Mouse (Mus musculus): ENCODE results near the gene Dars. TPM values are rescaled to one million over a fixed set of nuclear protein-coding genes. Genes with fewer than 3 reads are reported as not detected.

Gene Dars
- polyA plus RNA-seq, 1 experiment from 2014 or later, result 58.1 TPM

DNA sequence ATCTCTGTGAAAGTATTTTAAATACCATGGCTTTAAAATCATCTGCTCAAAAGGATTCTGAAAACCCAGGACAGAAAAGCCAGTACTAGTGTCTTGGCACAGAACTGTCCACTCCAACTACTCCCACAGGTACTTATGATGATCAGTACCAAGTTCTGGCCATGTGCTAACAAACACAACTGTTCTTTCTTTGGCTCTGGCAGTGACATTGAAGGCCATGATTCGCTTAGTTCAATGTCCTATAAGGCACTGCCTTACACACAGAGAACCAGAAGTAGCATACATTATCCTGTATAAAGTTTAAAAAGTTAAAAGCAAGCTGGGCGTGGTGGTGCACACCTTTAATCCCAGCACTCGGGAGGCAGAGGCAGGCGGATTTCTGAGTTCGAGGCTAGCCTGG, 6.0 kb downstream of the Dars start:
- Histone ChIP-seq H3K4me3 (ENCODE audit: control insufficient read depth in 1 of 2, insufficient read depth in 1 of 2, low read depth in 1 of 2, low read length in 2 of 2) (no peak overlapping the region), H3K27me3 (ENCODE audit: control insufficient read depth, insufficient read depth, low read length) (no peaks in the 10 kb centered on the region), H3K9me3 (ENCODE audit: control insufficient read depth, low read length) (no peaks in the 10 kb centered on the region), H3K4me2 (ENCODE audit: low read length) (no peak overlapping the region), H3K27ac (replicated peaks in 1 of 2; ENCODE audit: control insufficient read depth in 1 of 2, insufficient read depth in 1 of 2, low read depth in 2 of 2, low read length in 2 of 2) (no peak overlapping the region), H3K4me1 (ENCODE audit: control insufficient read depth in 2 of 2, insufficient read depth in 2 of 2, low read length in 2 of 2) (no peaks in the 10 kb centered on the region), H3K9ac (ENCODE audit: low read length) (no peak overlapping the region), H3K36me3 (ENCODE audit: control insufficient read depth, insufficient read depth, low read length) (peaks cover 48% of the 10 kb centered on the region)
- 93% methylated on average over 5 of the region's 5 CpGs for WGBS
- ATAC-seq (ENCODE audit: insufficient number of reproducible peaks, insufficient read depth, low FRiP score, low read depth), result no peak

DNA sequence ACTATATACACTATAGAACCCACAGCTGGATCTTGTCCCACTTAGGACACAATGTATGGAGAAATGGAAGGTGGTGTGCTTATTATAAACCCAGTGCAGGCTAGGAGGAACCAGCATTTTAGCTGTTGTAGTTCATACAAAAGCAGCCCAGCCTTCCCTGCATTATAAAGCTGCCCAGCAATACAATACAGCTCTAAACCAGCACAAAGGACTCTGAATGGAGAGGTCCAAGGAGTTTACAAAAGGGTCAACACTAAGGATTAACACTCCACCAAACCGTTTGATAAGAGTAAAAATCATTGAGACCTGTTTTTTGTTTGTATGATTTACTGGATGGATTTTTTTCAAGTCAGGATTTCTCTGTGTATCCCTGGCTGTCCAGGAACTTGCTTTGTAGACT, 10.3 kb downstream of the Dars start:
- H3K27ac ChIP-seq (replicated peaks in 1 of 2; ENCODE audit: control insufficient read depth in 1 of 2, insufficient read depth in 1 of 2, low read depth in 2 of 2, low read length in 2 of 2), result no peak overlapping the region
- H3K4me3 ChIP-seq (ENCODE audit: control insufficient read depth in 1 of 2, insufficient read depth in 1 of 2, low read depth in 1 of 2, low read length in 2 of 2), result no peak overlapping the region
- H3K36me3 ChIP-seq (ENCODE audit: control insufficient read depth, insufficient read depth, low read length), result peaks cover 57% of the 10 kb centered on the region
- no peaks in the 10 kb centered on the region for H3K27me3 ChIP-seq (ENCODE audit: control insufficient read depth, insufficient read depth, low read length)
- no peak for ATAC-seq (ENCODE audit: insufficient number of reproducible peaks, insufficient read depth, low FRiP score, low read depth)
- H3K9ac ChIP-seq (ENCODE audit: low read length), result no peak overlapping the region
- WGBS, result 66% methylated on average over 1 of the region's 1 CpGs
- no peaks in the 10 kb centered on the region for H3K9me3 ChIP-seq (ENCODE audit: control insufficient read depth, low read length)
- H3K4me1 ChIP-seq (ENCODE audit: control insufficient read depth in 2 of 2, insufficient read depth in 2 of 2, low read length in 2 of 2), result no peaks in the 10 kb centered on the region
- H3K4me2 ChIP-seq (ENCODE audit: low read length), result no peak overlapping the region

DNA sequence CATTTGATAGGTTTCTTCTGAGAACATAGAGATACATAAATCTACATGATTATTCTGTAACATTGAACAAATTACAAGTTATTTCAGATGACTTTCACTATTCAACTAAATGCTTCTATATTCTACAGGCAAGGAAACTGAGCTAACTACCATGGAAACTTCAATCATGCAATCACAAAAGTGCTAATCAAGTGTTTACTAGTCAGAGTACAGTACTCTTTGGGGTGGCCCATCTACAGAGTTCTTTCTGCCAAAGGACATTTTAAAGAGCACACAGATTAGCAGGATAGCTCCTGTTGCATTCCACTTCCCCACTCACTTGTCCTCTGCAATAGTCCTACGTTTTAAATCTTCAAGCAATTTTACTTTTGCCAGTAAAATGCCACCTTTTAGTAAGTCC, 11.5 kb downstream of the Dars start:
- Histone ChIP-seq H3K27ac (replicated peaks in 1 of 2; ENCODE audit: control insufficient read depth in 1 of 2, insufficient read depth in 1 of 2, low read depth in 2 of 2, low read length in 2 of 2) (no peak overlapping the region), H3K4me1 (ENCODE audit: control insufficient read depth in 2 of 2, insufficient read depth in 2 of 2, low read length in 2 of 2) (no peaks in the 10 kb centered on the region), H3K4me2 (ENCODE audit: low read length) (no peak overlapping the region), H3K36me3 (ENCODE audit: control insufficient read depth, insufficient read depth, low read length) (peaks cover 64% of the 10 kb centered on the region), H3K9me3 (ENCODE audit: control insufficient read depth, low read length) (no peaks in the 10 kb centered on the region), H3K27me3 (ENCODE audit: control insufficient read depth, insufficient read depth, low read length) (no peaks in the 10 kb centered on the region), H3K9ac (ENCODE audit: low read length) (no peak overlapping the region), H3K4me3 (ENCODE audit: control insufficient read depth in 1 of 2, insufficient read depth in 1 of 2, low read depth in 1 of 2, low read length in 2 of 2) (no peak overlapping the region)
- ATAC-seq (ENCODE audit: insufficient number of reproducible peaks, insufficient read depth, low FRiP score, low read depth), result no peak
- 68% methylated on average over 1 of the region's 1 CpGs for WGBS

DNA sequence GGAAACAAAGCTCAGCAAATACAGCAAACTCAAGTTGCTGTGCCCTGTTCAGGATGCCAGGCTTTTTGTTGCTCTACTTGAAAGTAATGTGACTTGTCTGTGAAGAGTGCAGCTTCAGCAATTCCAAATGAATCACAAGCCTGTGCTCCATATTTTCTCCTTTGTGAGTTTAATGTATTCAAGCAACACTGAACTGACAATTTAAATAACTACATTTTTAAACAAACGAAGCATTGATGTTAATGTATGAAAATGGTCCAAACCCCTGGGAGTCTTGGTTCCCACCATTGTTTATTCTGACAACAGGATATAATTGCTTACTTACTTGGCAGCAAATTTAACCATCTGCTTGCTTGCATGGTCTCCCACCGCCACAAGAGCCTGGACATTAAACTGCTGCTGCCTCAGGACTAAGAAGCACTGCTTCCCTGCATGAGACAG, 12.1 kb downstream of the Dars start:
- no peak overlapping the region for H3K9ac ChIP-seq (ENCODE audit: low read length)
- H3K36me3 ChIP-seq (ENCODE audit: control insufficient read depth, insufficient read depth, low read length), result peaks cover 64% of the 10 kb centered on the region
- H3K4me2 ChIP-seq (ENCODE audit: low read length), result no peak overlapping the region
- H3K9me3 ChIP-seq (ENCODE audit: control insufficient read depth, low read length), result no peaks in the 10 kb centered on the region
- H3K4me3 ChIP-seq (ENCODE audit: control insufficient read depth in 1 of 2, insufficient read depth in 1 of 2, low read depth in 1 of 2, low read length in 2 of 2), result no peak overlapping the region
- 78% methylated on average over 2 of the region's 2 CpGs for WGBS
- H3K27me3 ChIP-seq (ENCODE audit: control insufficient read depth, insufficient read depth, low read length), result no peaks in the 10 kb centered on the region
- no peak for ATAC-seq (ENCODE audit: insufficient number of reproducible peaks, insufficient read depth, low FRiP score, low read depth)
- no peak overlapping the region for H3K27ac ChIP-seq (replicated peaks in 1 of 2; ENCODE audit: control insufficient read depth in 1 of 2, insufficient read depth in 1 of 2, low read depth in 2 of 2, low read length in 2 of 2)
- no peaks in the 10 kb centered on the region for H3K4me1 ChIP-seq (ENCODE audit: control insufficient read depth in 2 of 2, insufficient read depth in 2 of 2, low read length in 2 of 2)

DNA sequence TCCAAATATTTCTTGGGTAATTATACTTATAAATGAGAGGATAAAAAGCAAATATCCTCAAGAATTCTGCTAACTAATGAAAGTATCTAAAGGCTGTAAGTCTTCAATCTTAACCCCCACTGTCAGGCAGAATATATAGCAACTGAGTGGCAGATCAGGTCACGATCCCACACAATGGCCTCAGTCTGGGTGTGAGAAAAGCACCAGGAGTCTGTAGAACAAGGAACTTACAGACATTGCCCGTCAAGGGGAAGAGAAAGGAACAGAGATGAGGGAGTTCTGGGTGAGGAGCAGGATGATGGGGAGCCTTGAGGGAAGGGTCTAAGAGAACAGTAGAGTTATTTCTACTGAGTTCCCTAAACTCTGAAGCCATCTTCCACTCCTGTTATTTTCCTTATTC, 16.2 kb downstream of the Dars start:
- WGBS, result 79% methylated on average over 2 of the region's 2 CpGs

DNA sequence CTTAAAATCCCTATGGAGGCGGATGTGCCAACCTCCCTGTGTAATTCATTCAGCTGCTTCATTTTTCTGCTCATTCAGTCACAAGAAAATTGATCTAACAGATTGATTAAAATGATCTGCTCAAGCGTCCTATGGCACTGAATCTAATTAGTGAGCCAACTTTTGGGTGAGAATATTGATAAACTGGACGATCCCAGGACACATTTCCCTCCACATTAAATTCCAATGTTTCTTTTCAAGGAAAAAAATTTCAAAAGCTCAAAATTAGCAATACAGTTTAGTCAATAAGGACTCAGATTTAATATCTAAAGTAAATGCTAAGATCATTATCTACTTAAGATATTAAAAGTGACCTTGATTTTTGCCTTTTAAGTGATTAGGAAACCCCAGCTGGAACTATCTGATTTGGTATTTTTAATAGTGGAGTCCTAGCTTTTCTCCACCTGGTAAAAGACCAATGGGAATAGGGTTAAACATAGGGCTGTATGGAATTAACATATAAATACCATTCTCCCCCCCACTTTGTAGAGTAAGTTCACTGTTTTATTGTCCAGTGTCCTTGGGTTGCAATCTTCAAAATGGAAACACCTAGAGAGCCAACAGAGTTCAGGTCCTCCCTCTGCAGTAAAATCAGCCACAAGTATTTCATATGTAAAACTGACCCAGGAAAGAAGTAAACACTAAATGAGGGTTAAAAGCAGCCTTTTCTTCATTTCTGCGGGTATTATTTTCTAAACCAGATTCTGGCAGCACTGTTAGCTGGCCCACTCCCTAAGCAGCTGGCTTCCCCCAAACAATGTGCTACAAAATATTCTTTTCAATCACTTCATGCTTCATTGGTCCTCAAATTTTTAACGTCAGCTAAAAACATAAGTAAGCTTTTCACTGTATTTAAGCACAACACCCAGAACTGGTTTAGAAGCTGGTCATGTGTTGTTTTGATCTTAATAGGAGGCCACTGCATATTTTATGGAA, 16.9 kb downstream of the Dars start:
- Histone ChIP-seq H3K9me3 (ENCODE audit: control insufficient read depth, low read length) (no peaks in the 10 kb centered on the region), H3K4me1 (ENCODE audit: control insufficient read depth in 2 of 2, insufficient read depth in 2 of 2, low read length in 2 of 2) (no peaks in the 10 kb centered on the region), H3K4me3 (ENCODE audit: control insufficient read depth in 1 of 2, insufficient read depth in 1 of 2, low read depth in 1 of 2, low read length in 2 of 2) (no peak overlapping the region), H3K9ac (ENCODE audit: low read length) (no peak overlapping the region), H3K36me3 (ENCODE audit: control insufficient read depth, insufficient read depth, low read length) (peaks cover 71% of the 10 kb centered on the region), H3K4me2 (ENCODE audit: low read length) (no peak overlapping the region), H3K27me3 (ENCODE audit: control insufficient read depth, insufficient read depth, low read length) (no peaks in the 10 kb centered on the region), H3K27ac (replicated peaks in 1 of 2; ENCODE audit: control insufficient read depth in 1 of 2, insufficient read depth in 1 of 2, low read depth in 2 of 2, low read length in 2 of 2) (no peak overlapping the region)
- WGBS, result 81% methylated on average over 5 of the region's 5 CpGs
- no peak for ATAC-seq (ENCODE audit: insufficient number of reproducible peaks, insufficient read depth, low FRiP score, low read depth)

More for the DNA sequence above, 16.2 kb downstream of the Dars start:
- ATAC-seq (ENCODE audit: insufficient number of reproducible peaks, insufficient read depth, low FRiP score, low read depth), result no peak
- no peak overlapping the region for H3K4me3 ChIP-seq (ENCODE audit: control insufficient read depth in 1 of 2, insufficient read depth in 1 of 2, low read depth in 1 of 2, low read length in 2 of 2)
- H3K4me1 ChIP-seq (ENCODE audit: control insufficient read depth in 2 of 2, insufficient read depth in 2 of 2, low read length in 2 of 2), result no peaks in the 10 kb centered on the region
- no peaks in the 10 kb centered on the region for H3K27me3 ChIP-seq (ENCODE audit: control insufficient read depth, insufficient read depth, low read length)
- peaks cover 69% of the 10 kb centered on the region for H3K36me3 ChIP-seq (ENCODE audit: control insufficient read depth, insufficient read depth, low read length)
- no peaks in the 10 kb centered on the region for H3K9me3 ChIP-seq (ENCODE audit: control insufficient read depth, low read length)
- H3K4me2 ChIP-seq (ENCODE audit: low read length), result no peak overlapping the region
- no peak overlapping the region for H3K9ac ChIP-seq (ENCODE audit: low read length)
- H3K27ac ChIP-seq (replicated peaks in 1 of 2; ENCODE audit: control insufficient read depth in 1 of 2, insufficient read depth in 1 of 2, low read depth in 2 of 2, low read length in 2 of 2), result no peak overlapping the region

DNA sequence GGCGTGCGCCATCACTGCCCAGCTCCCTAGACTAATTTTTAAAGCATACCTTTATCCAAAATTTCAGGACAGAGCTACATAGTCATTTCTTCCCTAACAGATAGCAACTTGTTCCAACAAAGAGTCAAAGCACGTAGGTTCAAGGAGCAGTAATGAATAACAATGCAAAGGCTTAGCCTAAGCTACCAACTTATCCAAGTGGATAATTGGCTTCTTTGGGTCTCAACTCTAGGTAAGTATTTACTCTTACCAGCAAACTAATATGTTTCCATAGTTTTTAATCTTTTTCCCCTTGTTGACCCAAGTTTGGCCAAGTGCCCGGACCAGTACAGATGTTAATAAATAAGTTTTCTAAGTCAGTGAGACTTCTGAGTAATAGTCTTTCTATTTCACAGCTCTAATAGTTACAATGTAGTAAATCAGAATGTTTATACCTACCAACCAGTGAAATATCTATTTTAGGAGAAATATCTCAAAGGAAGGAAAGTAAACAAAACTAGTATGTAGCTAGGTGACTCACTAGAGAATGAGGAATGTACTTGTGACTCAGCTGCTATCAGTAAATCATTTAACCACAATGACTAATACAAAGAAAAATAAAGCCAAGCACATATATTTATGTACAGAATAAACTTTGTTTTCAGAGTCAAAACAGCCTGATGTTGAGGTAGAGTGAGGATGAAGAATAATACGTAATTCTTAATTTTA, 18.3 kb downstream of the Dars start:
- no peaks in the 10 kb centered on the region for H3K4me1 ChIP-seq (ENCODE audit: control insufficient read depth in 2 of 2, insufficient read depth in 2 of 2, low read length in 2 of 2)
- no peaks in the 10 kb centered on the region for H3K9me3 ChIP-seq (ENCODE audit: control insufficient read depth, low read length)
- WGBS, result 93% methylated on average over 5 of the region's 5 CpGs
- H3K36me3 ChIP-seq (ENCODE audit: control insufficient read depth, insufficient read depth, low read length), result peaks cover 66% of the 10 kb centered on the region
- no peak for ATAC-seq (ENCODE audit: insufficient number of reproducible peaks, insufficient read depth, low FRiP score, low read depth)
- no peak overlapping the region for H3K4me2 ChIP-seq (ENCODE audit: low read length)
- H3K27me3 ChIP-seq (ENCODE audit: control insufficient read depth, insufficient read depth, low read length), result no peaks in the 10 kb centered on the region
- no peak overlapping the region for H3K27ac ChIP-seq (replicated peaks in 1 of 2; ENCODE audit: control insufficient read depth in 1 of 2, insufficient read depth in 1 of 2, low read depth in 2 of 2, low read length in 2 of 2)
- H3K4me3 ChIP-seq (ENCODE audit: control insufficient read depth in 1 of 2, insufficient read depth in 1 of 2, low read depth in 1 of 2, low read length in 2 of 2), result no peak overlapping the region
- no peak overlapping the region for H3K9ac ChIP-seq (ENCODE audit: low read length)

All from heart, embryonic 14.5 days (tissue).